Mouse (Mus musculus): ENCODE results near the gene Arid5b. TPM values are rescaled to one million over a fixed set of nuclear protein-coding genes. Genes with fewer than 3 reads are reported as not detected.
"Not testable (repeated sequence)": the region's sequence is repeated elsewhere in the genome, so short reads cannot be mapped to it uniquely, and the experiment has no call there.

The Arid5b gene
- total RNA-seq, 1 experiment from 2014 or later: 18.8 TPM

DNA sequence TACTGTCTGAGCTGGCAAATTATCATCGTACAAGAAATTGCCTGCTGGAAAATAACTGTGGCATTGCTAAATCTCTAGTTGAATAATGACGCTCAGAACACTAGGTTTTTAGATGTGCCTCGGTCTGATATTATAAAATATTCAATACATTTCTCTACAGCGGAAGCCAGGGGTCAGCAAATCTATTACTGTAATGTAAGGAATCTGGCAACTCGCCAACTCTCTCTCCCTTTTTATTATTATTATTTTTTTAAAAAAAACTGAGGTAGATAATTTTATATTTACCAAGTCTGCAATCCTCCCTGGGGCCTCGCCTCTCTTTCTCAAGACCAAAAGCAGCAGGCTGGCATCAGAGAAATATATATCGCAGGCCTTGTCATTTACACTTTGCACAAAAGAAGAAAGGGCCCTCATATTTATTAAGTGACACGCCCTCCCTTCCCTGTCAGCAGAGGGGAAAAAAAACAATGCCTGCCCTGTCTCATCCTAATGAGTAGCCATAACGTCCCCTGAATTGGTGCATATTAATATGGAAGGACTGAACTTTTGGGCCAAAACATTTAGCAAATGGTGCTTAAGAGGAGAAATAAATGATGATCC is 172.1 kb downstream of the Arid5b start:
- ATAC-seq (replicated peaks; ENCODE audit: insufficient number of reproducible peaks, low FRiP score, low TSS enrichment, poor library complexity, severe bottlenecking): no peak

DNA sequence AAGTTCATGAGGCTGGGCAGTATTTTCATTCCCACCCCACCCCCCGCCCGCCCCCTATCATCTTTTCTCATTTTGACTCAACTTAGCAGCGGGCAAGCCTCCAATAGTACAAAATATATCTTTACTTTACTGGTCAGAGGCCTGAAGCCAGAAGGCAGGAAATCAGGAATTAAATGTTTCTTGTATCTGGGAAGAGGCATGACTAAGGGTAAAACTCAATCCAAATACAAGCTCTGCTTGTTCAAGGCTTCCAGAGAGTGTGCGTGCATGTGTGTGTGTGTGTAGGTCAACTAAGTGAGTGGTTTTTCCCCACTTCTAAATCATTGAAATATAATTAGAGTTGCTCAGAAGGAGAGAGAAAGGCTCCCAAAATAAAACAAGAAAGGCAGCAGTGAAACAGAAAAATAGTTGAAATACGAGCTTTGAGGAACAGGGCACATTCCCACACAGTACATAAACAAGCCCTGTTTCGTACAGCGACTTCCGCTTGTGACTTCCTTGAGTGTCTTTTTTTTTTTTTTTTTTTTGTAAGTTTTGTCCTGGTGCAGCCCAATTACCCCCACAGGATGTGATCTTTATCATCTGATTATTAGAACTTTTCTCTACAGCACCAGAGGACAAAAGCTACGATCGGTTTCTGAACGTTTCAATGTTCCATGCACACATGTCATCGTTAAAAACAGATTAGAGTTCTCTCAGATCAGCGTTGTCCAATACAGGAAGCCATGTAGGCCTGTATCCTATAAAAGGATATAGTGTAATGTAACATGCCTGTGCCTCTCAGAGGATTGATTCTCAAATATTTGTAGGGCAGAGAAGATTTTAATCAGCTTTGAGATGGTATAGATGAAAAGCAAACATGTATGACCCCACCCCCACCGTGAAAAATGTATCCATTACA is 173.4 kb downstream of the Arid5b start:
- 0 out of 2 replicates have a peak, but pooled peaks have one; percentile 34 for ATAC-seq (replicated peaks; ENCODE audit: insufficient number of reproducible peaks, low FRiP score, low TSS enrichment, poor library complexity, severe bottlenecking)

DNA sequence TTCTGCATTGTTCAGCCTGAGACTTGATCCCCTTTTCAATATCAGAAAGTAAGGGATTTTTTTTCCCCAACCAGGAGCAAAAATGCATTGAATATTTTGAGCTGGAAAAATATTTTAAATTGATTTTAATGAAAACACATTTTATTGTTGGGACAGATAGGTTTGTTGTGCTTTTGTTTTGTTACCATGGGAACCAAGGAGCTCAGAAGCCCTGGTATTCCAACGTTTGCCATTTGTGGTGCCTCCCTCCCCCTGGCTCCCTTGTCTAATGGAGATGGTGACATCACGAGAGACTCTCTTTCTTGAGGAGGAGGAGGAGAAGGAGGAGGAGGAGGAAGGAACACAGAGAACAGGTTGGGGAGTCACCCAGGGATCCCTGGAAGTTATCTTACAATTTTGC is 174.1 kb downstream of the Arid5b start:
- no peak for ATAC-seq (replicated peaks; ENCODE audit: insufficient number of reproducible peaks, low FRiP score, low TSS enrichment, poor library complexity, severe bottlenecking)

DNA sequence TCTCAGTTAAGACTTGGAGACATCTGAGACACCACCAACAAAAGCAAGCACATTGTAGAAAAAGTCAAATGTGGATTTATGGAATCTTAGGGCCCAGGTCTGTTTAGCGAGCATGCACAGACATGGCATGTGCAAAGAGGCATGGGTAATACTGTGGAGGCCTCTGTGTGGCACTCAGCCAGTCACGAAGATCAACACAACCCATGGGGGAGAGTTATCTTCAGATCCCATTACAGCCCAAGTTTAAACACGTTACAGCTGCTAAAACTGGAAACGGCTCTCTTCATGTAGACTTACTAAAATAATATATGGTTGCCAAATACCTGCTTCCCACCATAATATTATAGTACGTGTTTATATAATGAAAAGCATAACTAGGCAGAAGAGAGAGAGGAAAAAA is 174.6 kb downstream of the Arid5b start:
- ATAC-seq (replicated peaks; ENCODE audit: insufficient number of reproducible peaks, low FRiP score, low TSS enrichment, poor library complexity, severe bottlenecking): no peak

DNA sequence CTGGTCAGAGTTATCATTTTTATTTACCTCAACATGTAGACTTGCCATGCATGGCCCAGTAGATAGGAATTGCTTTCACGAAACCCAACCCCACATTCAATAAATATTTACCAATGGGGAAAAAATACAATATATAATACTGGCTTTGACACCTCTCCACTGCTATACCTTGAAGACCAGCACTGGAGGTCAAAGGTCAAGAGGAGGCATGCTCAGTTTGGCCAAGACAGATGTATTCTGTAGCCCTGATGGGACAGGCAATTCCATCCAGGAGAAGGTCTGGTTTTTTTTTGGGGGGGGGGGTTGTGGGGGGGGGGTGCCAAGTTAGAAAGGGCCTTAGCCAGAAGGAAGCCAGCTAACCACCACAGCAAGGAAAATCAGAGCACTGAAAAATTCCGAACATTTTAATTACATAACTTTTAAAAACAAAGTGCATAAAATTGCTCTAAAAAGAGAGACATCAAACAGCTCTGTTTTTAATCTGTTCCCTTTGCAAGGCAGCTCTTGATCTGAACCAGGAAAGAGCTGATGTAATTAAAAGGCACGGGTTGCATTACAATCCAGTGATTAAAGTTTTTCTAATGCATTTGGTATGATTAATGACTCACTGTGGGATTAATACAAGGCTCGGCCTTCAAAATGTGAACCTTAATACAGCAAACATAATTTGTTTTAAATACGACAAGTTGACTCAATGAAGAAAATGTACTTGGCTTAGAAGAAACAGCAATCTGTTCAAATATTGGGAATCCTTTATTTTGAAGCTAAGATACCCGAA is 175.3 kb downstream of the Arid5b start:
- no peak for ATAC-seq (replicated peaks; ENCODE audit: insufficient number of reproducible peaks, low FRiP score, low TSS enrichment, poor library complexity, severe bottlenecking)

DNA sequence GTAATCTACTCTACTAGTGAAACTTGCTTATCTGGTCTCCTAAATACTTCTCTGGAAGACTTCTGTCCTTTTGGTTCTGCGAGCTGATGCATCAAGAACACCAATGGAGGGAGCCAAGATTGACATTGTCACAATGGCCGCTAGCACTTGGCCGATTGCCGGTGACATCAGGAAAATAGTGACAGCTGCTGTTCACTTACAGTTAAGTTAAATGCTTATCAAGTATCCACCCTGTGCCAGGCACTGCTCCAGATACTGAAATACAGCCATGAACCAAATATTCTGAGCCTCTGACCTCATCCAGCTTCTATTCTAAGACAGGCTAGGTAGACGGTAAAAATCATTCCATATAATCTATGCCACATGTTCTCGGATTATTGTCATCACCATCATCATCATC is 176.0 kb downstream of the Arid5b start:
- ATAC-seq (replicated peaks; ENCODE audit: insufficient number of reproducible peaks, low FRiP score, low TSS enrichment, poor library complexity, severe bottlenecking): no peak

DNA sequence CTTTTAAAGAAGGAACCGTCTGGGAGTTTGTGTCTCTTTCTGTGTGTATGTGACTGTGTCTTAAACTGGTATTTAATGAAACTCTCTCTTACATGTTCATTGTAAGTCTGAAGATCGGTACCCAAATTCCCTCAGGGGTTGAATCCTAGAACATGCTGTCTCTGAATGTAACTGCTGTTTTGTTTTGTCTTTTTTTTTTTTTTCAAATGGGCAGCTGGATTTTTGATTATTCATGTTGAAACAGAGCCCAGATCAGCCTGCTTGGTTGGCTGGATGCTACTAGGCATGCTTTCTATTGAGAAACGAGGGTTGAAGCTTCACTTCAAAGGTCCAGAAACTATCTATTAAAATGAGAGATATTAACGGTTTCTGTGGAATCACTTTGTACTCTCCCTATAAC is 177.3 kb downstream of the Arid5b start:
- no peak for ATAC-seq (replicated peaks; ENCODE audit: insufficient number of reproducible peaks, low FRiP score, low TSS enrichment, poor library complexity, severe bottlenecking)

DNA sequence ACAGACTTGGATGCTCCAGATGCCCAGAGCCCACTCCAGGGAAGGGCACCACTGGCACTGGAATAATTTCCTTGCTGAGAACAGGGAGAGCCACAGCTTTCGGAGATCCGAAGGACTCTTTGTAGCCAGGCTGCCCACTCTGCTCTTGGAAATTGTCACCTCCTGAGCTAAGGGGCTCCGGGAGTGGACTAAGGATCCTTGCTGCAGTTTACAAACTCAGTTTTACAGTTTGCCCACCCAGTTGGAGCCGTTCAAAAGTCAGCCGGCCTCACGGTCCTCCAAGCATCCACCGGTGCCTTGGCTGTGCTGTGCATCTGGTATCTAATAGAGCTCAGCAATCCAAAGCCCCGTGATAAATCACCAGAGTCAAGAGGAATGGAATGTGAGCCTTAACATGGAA is 178.0 kb downstream of the Arid5b start:
- ATAC-seq (replicated peaks; ENCODE audit: insufficient number of reproducible peaks, low FRiP score, low TSS enrichment, poor library complexity, severe bottlenecking): no peak

DNA sequence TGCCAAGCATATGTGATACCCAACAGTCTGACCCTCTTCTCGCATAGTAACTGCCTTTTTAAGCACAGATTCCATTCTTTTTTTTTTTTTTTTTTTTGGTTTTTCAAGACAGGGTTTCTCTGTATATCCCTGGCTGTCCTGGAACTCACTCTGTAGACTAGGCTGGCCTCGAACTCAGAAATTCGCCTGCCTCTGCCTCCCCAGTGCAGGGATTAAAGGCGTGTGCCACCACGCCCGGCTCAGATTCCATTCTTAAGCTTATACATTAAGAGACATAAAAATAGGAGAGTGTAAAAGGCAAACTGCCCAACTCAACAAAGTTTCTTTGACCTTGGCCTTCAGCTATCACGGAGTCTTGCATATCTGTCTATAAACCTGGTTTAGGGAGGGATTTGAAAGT is 178.7 kb downstream of the Arid5b start:
- ATAC-seq (replicated peaks; ENCODE audit: insufficient number of reproducible peaks, low FRiP score, low TSS enrichment, poor library complexity, severe bottlenecking): not testable (repeated sequence)

DNA sequence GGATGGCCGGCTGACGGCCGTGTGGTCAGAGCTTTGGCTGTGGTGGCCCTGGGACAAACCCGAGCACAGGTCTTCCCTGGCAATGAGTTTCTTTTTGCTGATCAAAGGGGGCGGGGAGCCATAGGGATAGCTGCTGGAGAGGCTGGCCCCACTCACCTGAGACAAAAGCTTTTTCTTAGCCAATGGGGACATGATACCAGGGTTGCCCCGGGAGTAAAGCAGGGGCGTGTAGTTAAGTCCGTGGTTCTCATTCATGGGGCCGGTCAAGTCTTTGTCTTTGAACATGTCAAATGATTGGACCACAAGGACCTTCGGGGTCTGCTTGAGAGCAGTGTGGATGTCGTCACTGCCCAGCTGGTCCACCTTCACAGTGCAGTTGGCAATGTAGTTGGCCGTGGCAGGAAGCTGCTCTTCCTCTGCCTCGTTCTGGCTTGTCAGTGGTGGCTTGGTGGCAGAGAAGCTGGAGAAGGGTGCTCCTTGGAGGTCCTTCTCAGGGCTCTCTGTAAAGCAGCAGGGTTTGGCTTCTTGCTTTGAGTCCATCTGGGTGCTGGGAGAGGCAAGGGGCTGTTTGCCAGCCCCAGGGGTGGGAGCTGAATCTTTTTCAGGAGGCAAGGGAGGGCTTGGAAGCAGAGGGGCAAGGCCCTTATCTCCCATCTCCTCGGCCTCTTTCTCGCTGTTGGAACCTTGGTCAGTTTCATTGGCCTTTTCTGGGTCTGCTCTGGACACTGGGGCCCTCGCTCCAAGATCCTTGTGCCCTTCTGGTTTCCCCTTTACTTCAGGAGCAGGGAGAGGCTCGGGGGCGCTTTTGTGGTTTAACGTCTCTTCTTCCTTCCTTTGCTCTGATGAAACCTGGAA is 180.5 kb downstream of the Arid5b start:
- no peak for ATAC-seq (replicated peaks; ENCODE audit: insufficient number of reproducible peaks, low FRiP score, low TSS enrichment, poor library complexity, severe bottlenecking)

DNA sequence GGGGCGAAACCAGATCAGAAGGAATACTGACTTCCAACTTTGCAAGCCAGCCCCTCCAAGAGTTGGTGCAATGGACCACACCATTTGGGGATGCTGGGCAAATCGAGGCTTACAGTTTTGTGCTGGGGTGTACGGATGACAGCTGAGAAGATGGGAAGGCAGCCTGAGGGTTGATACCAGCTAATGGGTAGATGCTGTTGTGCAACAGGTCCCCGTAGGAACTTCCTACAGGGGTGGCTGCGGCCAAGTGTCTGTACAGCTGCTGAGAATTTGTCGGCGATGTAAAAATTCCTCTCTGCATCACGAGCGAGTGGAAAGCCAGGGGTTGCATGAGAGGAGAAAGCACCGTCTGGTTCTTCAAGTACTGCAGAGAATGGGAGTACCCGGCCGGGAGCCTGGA is 182.1 kb downstream of the Arid5b start:
- ATAC-seq (replicated peaks; ENCODE audit: insufficient number of reproducible peaks, low FRiP score, low TSS enrichment, poor library complexity, severe bottlenecking): no peak

DNA sequence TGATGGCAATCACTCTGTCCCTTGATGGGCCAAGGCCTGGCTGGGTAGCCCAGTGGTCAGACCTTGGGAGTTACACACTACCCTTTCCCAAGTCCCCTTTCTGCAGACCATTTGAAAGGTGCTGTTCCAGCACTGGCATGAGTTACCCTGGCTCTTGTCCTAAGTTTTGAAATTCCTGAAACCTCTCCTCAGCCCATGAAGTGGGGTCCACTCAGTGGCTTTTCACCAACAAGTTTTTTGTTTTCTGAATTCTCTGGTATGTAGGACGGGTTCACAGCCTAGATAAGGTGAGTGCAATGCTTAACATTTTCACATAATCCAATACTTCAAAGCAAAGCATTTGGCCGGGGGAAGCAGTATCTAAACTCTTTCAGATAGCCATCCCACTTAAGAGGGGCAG is 183.4 kb downstream of the Arid5b start:
- no peak for ATAC-seq (replicated peaks; ENCODE audit: insufficient number of reproducible peaks, low FRiP score, low TSS enrichment, poor library complexity, severe bottlenecking)

DNA sequence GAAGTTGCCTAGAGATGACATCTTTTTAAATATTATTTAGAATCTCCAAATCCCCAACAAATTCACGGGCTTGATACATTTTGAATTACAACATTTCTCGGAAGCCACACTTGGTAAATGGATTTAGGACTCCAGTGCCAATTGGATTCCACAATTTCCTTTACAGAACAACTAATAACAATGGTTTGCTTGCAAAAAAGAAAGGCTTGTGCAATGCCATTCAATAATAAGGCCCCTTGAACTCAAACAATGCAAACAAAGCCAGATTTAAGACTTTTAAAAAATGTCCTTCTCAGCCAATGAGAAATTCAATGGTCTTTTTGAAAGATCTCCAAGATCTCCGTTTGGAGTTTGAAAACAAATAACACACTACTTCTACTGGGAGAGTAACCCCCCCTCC is 185.0 kb downstream of the Arid5b start:
- ATAC-seq (replicated peaks; ENCODE audit: insufficient number of reproducible peaks, low FRiP score, low TSS enrichment, poor library complexity, severe bottlenecking): no peak

DNA sequence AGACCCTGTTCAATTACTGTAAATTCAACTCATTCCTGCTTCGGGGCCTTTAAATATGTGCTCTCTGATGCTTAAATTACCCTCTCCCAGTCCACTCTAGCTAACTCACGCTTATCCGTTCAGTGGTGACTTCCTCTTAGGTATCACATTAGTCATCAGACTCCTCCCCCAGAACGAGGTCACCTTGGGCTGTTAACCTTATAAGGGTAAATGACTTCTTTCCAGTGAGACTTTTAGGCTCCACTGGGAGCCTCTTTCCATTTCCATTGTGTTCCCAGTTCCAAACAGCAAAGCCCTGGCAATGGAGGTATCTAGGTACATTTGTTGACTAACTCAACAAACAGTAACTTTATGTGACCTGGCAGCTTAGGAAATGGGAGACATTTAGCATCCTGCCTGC is 186.7 kb downstream of the Arid5b start:
- no peak for ATAC-seq (replicated peaks; ENCODE audit: insufficient number of reproducible peaks, low FRiP score, low TSS enrichment, poor library complexity, severe bottlenecking)

DNA sequence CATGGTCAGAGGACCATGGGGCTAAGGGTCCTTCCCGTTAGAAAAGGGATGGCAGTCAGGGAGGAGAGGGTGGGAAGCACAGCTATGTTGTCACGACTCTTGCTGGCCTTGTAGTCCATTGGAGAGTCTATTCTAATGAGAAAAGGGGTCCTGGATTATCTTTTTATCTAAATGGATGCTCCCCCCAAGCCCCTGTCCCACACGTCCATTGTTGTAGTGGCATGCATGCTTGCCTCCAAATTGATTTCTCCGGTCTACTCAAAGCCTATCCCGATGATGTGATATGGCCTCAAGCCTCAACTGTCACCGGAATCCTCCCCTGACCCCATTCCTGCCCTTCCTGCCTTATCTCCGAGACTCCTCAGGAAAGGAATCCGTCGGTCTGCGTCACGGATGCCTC is 187.5 kb downstream of the Arid5b start:
- no peak for ATAC-seq (replicated peaks; ENCODE audit: insufficient number of reproducible peaks, low FRiP score, low TSS enrichment, poor library complexity, severe bottlenecking)

DNA sequence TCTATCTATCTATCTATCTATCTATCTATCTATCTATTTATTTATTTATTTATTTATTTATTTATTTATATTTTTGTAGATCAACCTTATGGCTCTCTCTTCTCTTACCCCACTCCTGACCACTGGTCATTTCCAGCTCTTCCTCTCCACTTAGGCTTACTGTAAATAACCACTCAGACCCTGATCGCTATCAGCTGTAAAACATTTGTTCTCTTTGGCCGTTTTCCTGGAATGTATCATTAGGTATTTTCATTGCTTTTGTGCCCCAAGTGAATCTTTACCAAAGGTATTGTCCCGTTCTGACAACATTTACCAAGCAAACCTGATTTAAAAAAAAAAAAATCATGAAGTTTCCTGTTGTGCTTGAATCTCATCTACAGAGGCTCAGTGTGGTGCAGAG is 188.0 kb downstream of the Arid5b start:
- no peak for ATAC-seq (replicated peaks; ENCODE audit: insufficient number of reproducible peaks, low FRiP score, low TSS enrichment, poor library complexity, severe bottlenecking)

DNA sequence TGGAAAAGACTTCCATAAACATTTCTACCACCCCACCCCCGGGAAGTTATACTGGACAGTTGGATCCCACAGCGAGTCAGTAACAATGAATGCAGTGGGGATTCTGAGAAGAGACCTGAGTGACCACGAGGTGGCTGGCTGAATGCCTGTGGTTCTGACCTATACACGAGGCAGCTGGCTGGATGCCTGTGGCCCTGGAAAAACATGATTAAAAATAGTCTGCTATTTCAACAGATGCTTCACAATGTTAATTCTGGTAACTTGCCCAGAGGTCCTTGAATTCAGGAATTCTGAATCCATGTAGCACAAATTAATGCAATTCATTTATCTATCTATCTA is 188.4 kb downstream of the Arid5b start:
- ATAC-seq (replicated peaks; ENCODE audit: insufficient number of reproducible peaks, low FRiP score, low TSS enrichment, poor library complexity, severe bottlenecking): no peak

DNA sequence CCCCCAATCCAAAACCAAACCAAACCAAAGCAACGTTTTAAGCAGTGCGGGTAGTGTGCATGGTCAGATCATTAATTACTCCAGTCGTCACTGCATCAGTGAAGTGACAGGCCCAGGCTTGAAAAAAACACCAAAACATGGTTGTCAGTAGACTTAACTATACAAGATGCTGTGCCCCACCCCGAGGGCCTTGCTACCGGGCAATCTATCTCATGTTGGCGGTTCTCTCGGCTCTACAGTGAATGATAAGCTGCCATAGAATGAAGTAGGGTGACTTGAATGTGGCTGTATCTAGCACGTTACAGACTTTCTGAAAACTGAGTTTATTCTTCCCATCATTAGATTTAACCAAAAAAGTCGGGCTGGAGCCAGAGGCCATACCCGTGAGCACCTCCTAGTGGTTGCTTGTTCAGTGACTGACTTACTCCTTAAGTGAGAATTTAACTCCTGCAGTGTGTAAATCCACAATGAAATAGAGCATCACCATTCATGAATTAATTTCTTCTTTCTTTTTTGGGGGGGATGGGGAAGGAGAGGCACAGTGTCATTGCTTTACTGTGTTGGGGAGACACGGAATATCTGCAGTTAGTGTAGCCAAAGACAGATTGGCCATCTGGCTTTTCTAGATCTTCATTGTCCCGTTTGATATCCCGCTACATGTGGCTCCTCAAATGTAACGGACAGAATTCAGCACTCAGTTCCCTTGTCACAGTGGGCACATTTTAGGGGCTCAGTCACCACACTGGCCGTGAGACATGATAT is 188.9 kb downstream of the Arid5b start:
- ATAC-seq (replicated peaks; ENCODE audit: insufficient number of reproducible peaks, low FRiP score, low TSS enrichment, poor library complexity, severe bottlenecking): peak; percentile 31; the same call in 1 of the 2 replicates

Data from monocyte, adult 5-6 weeks (primary cell).